Mouse (Mus musculus): ENCODE results near the gene Itih2.

Itih2 gene

DNA sequence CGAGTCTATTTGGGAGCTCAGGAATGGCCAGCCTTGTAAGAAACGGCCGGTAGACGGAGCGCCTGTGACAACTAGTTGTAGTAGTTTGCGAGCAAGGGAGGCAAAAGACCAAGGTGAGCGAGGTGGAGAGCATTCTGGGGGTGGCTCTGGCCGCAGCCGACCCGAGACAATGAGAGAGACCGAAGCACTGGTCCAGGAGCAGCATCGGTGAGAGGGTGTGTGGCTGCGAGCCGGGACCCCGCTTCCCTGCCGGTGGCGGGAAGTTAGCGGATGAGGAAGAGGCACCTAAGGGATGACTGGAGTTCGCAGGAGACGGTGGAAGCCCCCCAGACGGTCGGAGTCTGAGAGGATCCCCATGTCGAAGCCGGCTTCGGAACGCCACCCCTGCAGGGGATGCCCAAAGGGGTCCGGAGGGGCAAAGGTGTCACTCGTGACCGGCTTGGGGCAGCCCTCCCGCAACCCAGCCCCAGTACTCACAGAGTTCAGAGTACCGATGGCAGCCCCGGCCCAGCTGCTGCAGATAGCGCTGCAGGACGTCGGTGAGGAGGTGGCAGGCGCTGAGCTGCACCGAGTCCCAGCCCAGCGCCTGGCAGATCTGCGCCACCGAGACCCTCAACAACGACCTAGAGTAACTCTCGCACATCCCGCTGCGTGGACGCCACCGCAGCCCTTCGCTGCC is 83.3 kb downstream of the Itih2 start:
- DNase-seq (ENCODE audit: inconsistent age in 2 of 2, low spot score in 1 of 2): peak; percentile 52 to 77
